Mouse (Mus musculus): Measurements from ENCODE around the gene Lmf1. TPM values are rescaled to one million over a fixed set of nuclear protein-coding genes. Genes with fewer than 3 reads are reported as not detected.
A peak's percentile ranks its signal among the peaks of the same experiment; 100 is the strongest.

Lmf1 gene
- polyA plus RNA-seq, 1 experiment from 2014 or later = 13.4 TPM

- no peak overlapping the region for H3K4me3 ChIP-seq (ENCODE audit: low read depth, low read length)
- peaks cover 51% of the 10 kb centered on the region for H3K27me3 ChIP-seq (ENCODE audit: control insufficient read depth, insufficient read depth, low read depth, low read length)
- H3K36me3 ChIP-seq (ENCODE audit: control insufficient read depth, insufficient read depth) = no peaks in the 10 kb centered on the region
- 73% methylated on average over 13 of the region's 13 CpGs for WGBS (ENCODE audit: insufficient replicate concordance)
- no peak overlapping the region for H3K27ac ChIP-seq (ENCODE audit: low read length)
- H3K4me1 ChIP-seq (ENCODE audit: control insufficient read depth, low read depth, low read length) = peaks cover 4% of the 10 kb centered on the region
- no peaks in the 10 kb centered on the region for H3K9me3 ChIP-seq (replicated peaks; ENCODE audit: control insufficient read depth, low read length)
- no peak overlapping the region for H3K4me2 ChIP-seq (ENCODE audit: low read depth, low read length)
- no peak overlapping the region for H3K9ac ChIP-seq (ENCODE audit: low read depth, low read length)
- ATAC-seq (ENCODE audit: low read depth) = no peak
These were observed 11.6 kb upstream of the Lmf1 start for GRCm38 (mm10) chr17:25567261-25567660.

- peaks cover 56% of the 10 kb centered on the region for H3K27me3 ChIP-seq (ENCODE audit: control insufficient read depth, insufficient read depth, low read depth, low read length)
- no peaks in the 10 kb centered on the region for H3K36me3 ChIP-seq (ENCODE audit: control insufficient read depth, insufficient read depth)
- WGBS (ENCODE audit: insufficient replicate concordance) = 16% methylated on average over 14 of the region's 14 CpGs
- peaks cover 4% of the 10 kb centered on the region for H3K4me1 ChIP-seq (ENCODE audit: control insufficient read depth, low read depth, low read length)
- H3K4me2 ChIP-seq (ENCODE audit: low read depth, low read length) = no peak overlapping the region
- no peak overlapping the region for H3K9ac ChIP-seq (ENCODE audit: low read depth, low read length)
- ATAC-seq (ENCODE audit: low read depth) = no peak
- no peak overlapping the region for H3K27ac ChIP-seq (ENCODE audit: low read length)
- no peak overlapping the region for H3K4me3 ChIP-seq (ENCODE audit: low read depth, low read length)
- H3K9me3 ChIP-seq (replicated peaks; ENCODE audit: control insufficient read depth, low read length) = no peaks in the 10 kb centered on the region
These were observed 11.1 kb upstream of the Lmf1 start for GRCm38 (mm10) chr17:25567745-25568144.

GRCm38 (mm10) chr17:25568206-25568605 is 10.7 kb upstream of the Lmf1 start:
- no peak overlapping the region for H3K9ac ChIP-seq (ENCODE audit: low read depth, low read length)
- no peak overlapping the region for H3K4me3 ChIP-seq (ENCODE audit: low read depth, low read length)
- H3K4me2 ChIP-seq (ENCODE audit: low read depth, low read length) = no peak overlapping the region
- no peaks in the 10 kb centered on the region for H3K36me3 ChIP-seq (ENCODE audit: control insufficient read depth, insufficient read depth)
- ATAC-seq (ENCODE audit: low read depth) = no peak
- peaks cover 60% of the 10 kb centered on the region for H3K27me3 ChIP-seq (ENCODE audit: control insufficient read depth, insufficient read depth, low read depth, low read length)
- H3K9me3 ChIP-seq (replicated peaks; ENCODE audit: control insufficient read depth, low read length) = no peaks in the 10 kb centered on the region
- no peak overlapping the region for H3K27ac ChIP-seq (ENCODE audit: low read length)
- 32% methylated on average over 10 of the region's 10 CpGs for WGBS (ENCODE audit: insufficient replicate concordance)
- H3K4me1 ChIP-seq (ENCODE audit: control insufficient read depth, low read depth, low read length) = peaks cover 4% of the 10 kb centered on the region

DNA sequence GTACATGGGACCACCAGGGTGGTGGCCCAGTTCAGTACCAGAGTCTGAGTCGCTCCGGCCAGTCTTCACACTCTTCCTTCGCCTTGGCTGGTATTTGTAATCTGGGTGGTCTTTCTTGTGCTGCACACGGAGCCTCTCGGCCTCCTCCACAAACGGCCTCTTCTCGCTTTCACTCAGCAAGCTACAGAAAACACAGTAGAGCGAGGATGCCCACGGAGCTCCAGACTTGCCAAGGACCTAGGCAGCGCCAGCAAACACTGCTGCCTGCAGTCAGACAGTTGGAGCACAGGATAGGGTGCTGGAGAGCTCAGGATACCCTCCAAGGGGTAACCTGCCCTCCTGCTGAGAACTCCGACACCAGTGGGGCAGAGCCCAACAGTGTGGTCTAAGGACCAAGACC is 10.0 kb upstream of the Lmf1 start:
- 72% methylated on average over 11 of the region's 11 CpGs for WGBS (ENCODE audit: insufficient replicate concordance)
- Histone ChIP-seq H3K4me2 (ENCODE audit: low read depth, low read length) (no peak overlapping the region), H3K9me3 (replicated peaks; ENCODE audit: control insufficient read depth, low read length) (no peaks in the 10 kb centered on the region), H3K36me3 (ENCODE audit: control insufficient read depth, insufficient read depth) (no peaks in the 10 kb centered on the region), H3K27ac (ENCODE audit: low read length) (no peak overlapping the region), H3K27me3 (ENCODE audit: control insufficient read depth, insufficient read depth, low read depth, low read length) (peaks cover 63% of the 10 kb centered on the region), H3K4me3 (ENCODE audit: low read depth, low read length) (no peak overlapping the region), H3K4me1 (ENCODE audit: control insufficient read depth, low read depth, low read length) (peaks cover 4% of the 10 kb centered on the region), H3K9ac (ENCODE audit: low read depth, low read length) (no peak overlapping the region)
- no peak for ATAC-seq (ENCODE audit: low read depth)

- peak overlapping the region; percentile 53 for H3K4me2 ChIP-seq (ENCODE audit: low read depth, low read length)
- WGBS (ENCODE audit: insufficient replicate concordance) = 6% methylated on average over 54 of the region's 54 CpGs
- peaks cover 64% of the 10 kb centered on the region for H3K27me3 ChIP-seq (ENCODE audit: control insufficient read depth, insufficient read depth, low read depth, low read length)
- no peaks in the 10 kb centered on the region for H3K9me3 ChIP-seq (replicated peaks; ENCODE audit: control insufficient read depth, low read length)
- H3K36me3 ChIP-seq (ENCODE audit: control insufficient read depth, insufficient read depth) = no peaks in the 10 kb centered on the region
- H3K9ac ChIP-seq (ENCODE audit: low read depth, low read length) = no peak overlapping the region
- ATAC-seq (ENCODE audit: low read depth) = no peak
- H3K4me3 ChIP-seq (ENCODE audit: low read depth, low read length) = peak overlapping the region; percentile 40
- H3K4me1 ChIP-seq (ENCODE audit: control insufficient read depth, low read depth, low read length) = peaks cover 4% of the 10 kb centered on the region
- H3K27ac ChIP-seq (ENCODE audit: low read length) = no peak overlapping the region
These were observed 8.8 kb upstream of the Lmf1 start for GRCm38 (mm10) chr17:25569833-25570647.

- peak; percentile 73 for ATAC-seq (ENCODE audit: low read depth)
- under 1% methylated on average over 55 of the region's 61 CpGs for whole genome bisulfite sequencing (ENCODE audit: insufficient replicate concordance)
- Histone ChIP-seq H3K4me1 (ENCODE audit: control insufficient read depth, low read depth, low read length) (peaks cover 4% of the 10 kb centered on the region), H3K9ac (ENCODE audit: low read depth, low read length) (no peak within 1 kb of the TSS), H3K36me3 (ENCODE audit: control insufficient read depth, insufficient read depth) (no peaks in the 10 kb centered on the region), H3K9me3 (replicated peaks; ENCODE audit: control insufficient read depth, low read length) (no peaks in the 10 kb centered on the region), H3K27ac (ENCODE audit: low read length) (no peak within 1 kb of the TSS), H3K4me2 (ENCODE audit: low read depth, low read length) (peak within 1 kb of the TSS; percentile 53), H3K4me3 (ENCODE audit: low read depth, low read length) (peak within 1 kb of the TSS; percentile 40), H3K27me3 (ENCODE audit: control insufficient read depth, insufficient read depth, low read depth, low read length) (peaks cover 64% of the 10 kb centered on the region)
These were observed 8.0 kb upstream of the Lmf1 start, which contains the start of gene Sox8 for GRCm38 (mm10) chr17:25570648-25571452. TSS of gene Sox8 (minus strand) at chr17:25570686.

DNA sequence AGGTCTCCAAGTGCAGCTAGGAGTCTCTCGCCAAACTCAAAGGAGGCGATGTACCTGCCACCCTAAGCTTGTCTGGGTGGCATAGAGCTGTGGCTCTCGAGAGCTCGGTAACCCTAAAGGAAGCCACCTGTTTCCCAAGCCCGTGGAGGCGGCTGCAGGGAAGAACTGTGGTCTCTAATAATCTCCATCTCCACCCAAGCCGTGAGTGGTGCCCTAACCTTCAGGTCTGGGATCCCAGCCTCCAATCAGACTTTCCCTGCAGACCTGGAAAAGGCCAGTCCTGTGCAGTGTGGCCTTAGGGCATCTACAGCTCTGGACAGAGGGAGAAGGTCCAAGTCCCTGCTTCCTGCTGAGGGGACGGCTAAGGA is 7.4 kb upstream of the Lmf1 start:
- Histone ChIP-seq H3K27ac (ENCODE audit: low read length) (no peak overlapping the region), H3K4me1 (ENCODE audit: control insufficient read depth, low read depth, low read length) (peaks cover 4% of the 10 kb centered on the region), H3K4me2 (ENCODE audit: low read depth, low read length) (peak overlapping the region; percentile 53), H3K27me3 (ENCODE audit: control insufficient read depth, insufficient read depth, low read depth, low read length) (peaks cover 64% of the 10 kb centered on the region), H3K36me3 (ENCODE audit: control insufficient read depth, insufficient read depth) (no peaks in the 10 kb centered on the region), H3K9me3 (replicated peaks; ENCODE audit: control insufficient read depth, low read length) (no peaks in the 10 kb centered on the region), H3K9ac (ENCODE audit: low read depth, low read length) (no peak overlapping the region), H3K4me3 (ENCODE audit: low read depth, low read length) (peak overlapping the region; percentile 40)
- ATAC-seq (ENCODE audit: low read depth) = no peak
- 6% methylated on average over 8 of the region's 8 CpGs for WGBS (ENCODE audit: insufficient replicate concordance)

GRCm38 (mm10) chr17:25575208-25575971 is 3.5 kb upstream of the Lmf1 start:
- Histone ChIP-seq H3K4me1 (ENCODE audit: control insufficient read depth, low read depth, low read length) (peaks cover 12% of the 10 kb centered on the region), H3K9ac (ENCODE audit: low read depth, low read length) (no peak overlapping the region), H3K4me3 (ENCODE audit: low read depth, low read length) (no peak overlapping the region), H3K36me3 (ENCODE audit: control insufficient read depth, insufficient read depth) (no peaks in the 10 kb centered on the region), H3K9me3 (replicated peaks; ENCODE audit: control insufficient read depth, low read length) (no peaks in the 10 kb centered on the region), H3K27ac (ENCODE audit: low read length) (no peak overlapping the region), H3K27me3 (ENCODE audit: control insufficient read depth, insufficient read depth, low read depth, low read length) (peaks cover 31% of the 10 kb centered on the region), H3K4me2 (ENCODE audit: low read depth, low read length) (no peak overlapping the region)
- 57% methylated on average over 12 of the region's 12 CpGs for WGBS (ENCODE audit: insufficient replicate concordance)
- ATAC-seq (ENCODE audit: low read depth) = no peak

All from liver, embryonic 16.5 days (tissue).